Mouse (Mus musculus): ENCODE measurements around the gene Smurf2.

- no peak for TF ChIP-seq CTCF (IDR thresholded peaks at IDR 0.05; ENCODE audit: control insufficient read depth, insufficient read depth, insufficient read length)
- no peak for TF ChIP-seq CEBPB (IDR thresholded peaks at IDR 0.05; ENCODE audit: low read depth)
- TF ChIP-seq USF1 (IDR thresholded peaks at IDR 0.05; ENCODE audit: low read depth): no peak
Measured at GRCm38 (mm10) chr11:106883656-106884055, 36.9 kb downstream of the Smurf2 start.
